Mouse (Mus musculus): ENCODE results near the gene Gm43518. TPM values are rescaled to one million over a fixed set of nuclear protein-coding genes. Genes with fewer than 3 reads are reported as not detected.

Gm43518 gene
- 0.41 and 0.67 TPM in 2 replicates for polyA plus RNA-seq (2015; fragmentation: Nextera tagmentation; extraction: Ambion mirVana)

- peaks cover 43% of the 10 kb centered on the region for H3K36me3 ChIP-seq (replicated peaks; ENCODE audit: insufficient read depth, low read length)
- ATAC-seq (no peak), DNase-seq (no peak)
- peaks cover 8% of the 10 kb centered on the region; the same call in 1 of the 2 replicates for H3K4me1 ChIP-seq (ENCODE audit: insufficient read depth)
- TF ChIP-seq CTCF (IDR thresholded peaks at IDR 0.05; ENCODE audit: low read depth), result no peak
- no peak for TF ChIP-seq EP300 (IDR thresholded peaks at IDR 0.05; ENCODE audit: low read depth)
- H3K27ac ChIP-seq (ENCODE audit: low read depth), result no peak within 1 kb of the TSS
- H3K9ac ChIP-seq (replicated peaks), result no peak within 1 kb of the TSS
- H3K4me2 ChIP-seq (ENCODE audit: low read depth, low read length), result no peak within 1 kb of the TSS
- H3K4me3 ChIP-seq (ENCODE audit: low read depth, low read length), result no peak within 1 kb of the TSS
- WGBS (ENCODE audit: insufficient replicate concordance), result 89% methylated on average over 9 of the region's 9 CpGs
- H3K9me3 ChIP-seq (ENCODE audit: low read length), result no peaks in the 10 kb centered on the region
- no peaks in the 10 kb centered on the region for H3K27me3 ChIP-seq (ENCODE audit: insufficient read depth, low read length)
Measured at GRCm38 (mm10) chr5:123927118-123927517, at the start of gene Gm43518. Gene Gm43518, plus strand, starts transcription at chr5:123927418.

- Histone ChIP-seq H3K27ac (ENCODE audit: low read depth) (no peak overlapping the region), H3K4me2 (ENCODE audit: low read depth, low read length) (peak overlapping the region; percentile 13; the same call in 1 of the 2 replicates), H3K4me1 (ENCODE audit: insufficient read depth) (no peaks in the 10 kb centered on the region), H3K9me3 (ENCODE audit: low read length) (no peaks in the 10 kb centered on the region), H3K36me3 (replicated peaks; ENCODE audit: insufficient read depth, low read length) (no peaks in the 10 kb centered on the region), H3K4me3 (ENCODE audit: low read depth, low read length) (no peak overlapping the region), H3K27me3 (ENCODE audit: insufficient read depth, low read length) (0 out of 2 replicates have a peak, but pooled peaks cover 10% of the 10 kb centered on the region), H3K9ac (replicated peaks) (no peak overlapping the region)
- no peak for ATAC-seq
- WGBS (ENCODE audit: insufficient replicate concordance), result 36% methylated on average over 14 of the region's 14 CpGs
- no peak for DNase-seq
- TF ChIP-seq EP300 (IDR thresholded peaks at IDR 0.05; ENCODE audit: low read depth) (no peak), CTCF (IDR thresholded peaks at IDR 0.05; ENCODE audit: low read depth) (no peak)
Measured at GRCm38 (mm10) chr5:123878056-123878455, 49.2 kb upstream of the Gm43518 start.

GRCm38 (mm10) chr5:123879928-123880327 lies 47.3 kb upstream of the Gm43518 start, which contains the start of gene Hcar1:
Gene Hcar1, minus strand, starts transcription at chr5:123880020.
- Histone ChIP-seq H3K36me3 (replicated peaks; ENCODE audit: insufficient read depth, low read length) (no peaks in the 10 kb centered on the region), H3K4me1 (ENCODE audit: insufficient read depth) (no peaks in the 10 kb centered on the region), H3K9me3 (ENCODE audit: low read length) (no peaks in the 10 kb centered on the region), H3K4me3 (ENCODE audit: low read depth, low read length) (no peak within 1 kb of the TSS), H3K27me3 (ENCODE audit: insufficient read depth, low read length) (0 out of 2 replicates have a peak, but pooled peaks cover 10% of the 10 kb centered on the region), H3K27ac (ENCODE audit: low read depth) (0 out of 2 replicates have a peak within 1 kb of the TSS, but pooled peaks have one; percentile 3), H3K4me2 (ENCODE audit: low read depth, low read length) (peak within 1 kb of the TSS; percentile 38), H3K9ac (replicated peaks) (no peak within 1 kb of the TSS)
- WGBS (ENCODE audit: insufficient replicate concordance), result 47% methylated on average over 12 of the region's 12 CpGs
- DNase-seq, result no peak
- ATAC-seq, result no peak
- TF ChIP-seq CTCF (IDR thresholded peaks at IDR 0.05; ENCODE audit: low read depth) (no peak), EP300 (IDR thresholded peaks at IDR 0.05; ENCODE audit: low read depth) (no peak)

GRCm38 (mm10) chr5:123880778-123881177 lies 46.4 kb upstream of the Gm43518 start:
- Histone ChIP-seq H3K4me2 (ENCODE audit: low read depth, low read length) (no peak overlapping the region), H3K9ac (replicated peaks) (no peak overlapping the region), H3K36me3 (replicated peaks; ENCODE audit: insufficient read depth, low read length) (no peaks in the 10 kb centered on the region), H3K27me3 (ENCODE audit: insufficient read depth, low read length) (0 out of 2 replicates have a peak, but pooled peaks cover 10% of the 10 kb centered on the region), H3K4me1 (ENCODE audit: insufficient read depth) (no peaks in the 10 kb centered on the region), H3K9me3 (ENCODE audit: low read length) (no peaks in the 10 kb centered on the region), H3K4me3 (ENCODE audit: low read depth, low read length) (no peak overlapping the region), H3K27ac (ENCODE audit: low read depth) (no peak overlapping the region)
- 84% methylated on average over 14 of the region's 14 CpGs for WGBS (ENCODE audit: insufficient replicate concordance)
- TF ChIP-seq EP300 (IDR thresholded peaks at IDR 0.05; ENCODE audit: low read depth) (no peak), CTCF (IDR thresholded peaks at IDR 0.05; ENCODE audit: low read depth) (peak; percentile 30; the same call in 1 of the 2 replicates)
- DNase-seq (no peak), ATAC-seq (no peak)

GRCm38 (mm10) chr5:123883891-123884290 lies 43.3 kb upstream of the Gm43518 start:
- Histone ChIP-seq H3K36me3 (replicated peaks; ENCODE audit: insufficient read depth, low read length) (no peaks in the 10 kb centered on the region), H3K27ac (ENCODE audit: low read depth) (no peak overlapping the region), H3K4me3 (ENCODE audit: low read depth, low read length) (no peak overlapping the region), H3K4me2 (ENCODE audit: low read depth, low read length) (no peak overlapping the region), H3K9me3 (ENCODE audit: low read length) (no peaks in the 10 kb centered on the region), H3K27me3 (ENCODE audit: insufficient read depth, low read length) (0 out of 2 replicates have a peak, but pooled peaks cover 7% of the 10 kb centered on the region), H3K9ac (replicated peaks) (no peak overlapping the region), H3K4me1 (ENCODE audit: insufficient read depth) (no peaks in the 10 kb centered on the region)
- no peak for TF ChIP-seq CTCF (IDR thresholded peaks at IDR 0.05; ENCODE audit: low read depth)
- no peak for TF ChIP-seq EP300 (IDR thresholded peaks at IDR 0.05; ENCODE audit: low read depth)
- WGBS (ENCODE audit: insufficient replicate concordance), result 67% methylated on average over 7 of the region's 7 CpGs
- DNase-seq (no peak), ATAC-seq (no peak)

GRCm38 (mm10) chr5:123884332-123884731 lies 42.9 kb upstream of the Gm43518 start:
- 0 out of 2 replicates have a peak, but pooled peaks cover 7% of the 10 kb centered on the region for H3K27me3 ChIP-seq (ENCODE audit: insufficient read depth, low read length)
- H3K4me2 ChIP-seq (ENCODE audit: low read depth, low read length), result no peak overlapping the region
- no peak overlapping the region for H3K9ac ChIP-seq (replicated peaks)
- no peak overlapping the region for H3K4me3 ChIP-seq (ENCODE audit: low read depth, low read length)
- H3K9me3 ChIP-seq (ENCODE audit: low read length), result no peaks in the 10 kb centered on the region
- ATAC-seq, result no peak
- no peaks in the 10 kb centered on the region for H3K4me1 ChIP-seq (ENCODE audit: insufficient read depth)
- no peaks in the 10 kb centered on the region for H3K36me3 ChIP-seq (replicated peaks; ENCODE audit: insufficient read depth, low read length)
- H3K27ac ChIP-seq (ENCODE audit: low read depth), result no peak overlapping the region
- 47% methylated on average over 10 of the region's 10 CpGs for WGBS (ENCODE audit: insufficient replicate concordance)
- DNase-seq, result no peak
- TF ChIP-seq CTCF (IDR thresholded peaks at IDR 0.05; ENCODE audit: low read depth), result no peak
